Mouse (Mus musculus) bone marrow macrophage, adult 2 months (primary cell): ENCODE measurements around the gene Kdm5a. TPM values are rescaled to one million over a fixed set of nuclear protein-coding genes. Genes with fewer than 3 reads are reported as not detected.

Experiments
- H3K27ac ChIP-seq: 2 replicates; pipeline ENCODE4 v1.5.1; 2012; ENCODE audit warnings: low read depth, low read length; ENCODE audit not compliant: insufficient read depth
- H3K4me1 ChIP-seq: 2 replicates; pipeline ENCODE4 v1.6.1; 2012; ENCODE audit warnings: low read length; ENCODE audit not compliant: control insufficient read depth, insufficient read depth
- H3K4me3 ChIP-seq: 2 replicates; pipeline ENCODE4 v1.5.1; 2012; ENCODE audit warnings: mild to moderate bottlenecking, low read length, moderate library complexity; ENCODE audit not compliant: insufficient read depth
- CTCF ChIP-seq: IDR thresholded peaks from 2 replicates; pipeline ENCODE4 v1.5.1; 2012; ENCODE audit warnings: low read depth, mild to moderate bottlenecking, low read length, moderate library complexity
- POLR2A ChIP-seq: IDR thresholded peaks from 2 replicates; pipeline ENCODE4 v1.6.1; 2012; ENCODE audit warnings: mild to moderate bottlenecking, low read depth, low read length, borderline replicate concordance
- polyA plus RNA-seq: library from polyadenylated mRNA; stranded (reverse); fragments of >200 nt; gene quantifications from 2 replicates; pipeline ENCODE4 v1.2.4, GENCODE M21; 2012; ENCODE audit not compliant: missing spikeins, insufficient read depth, insufficient read length

Gene Kdm5a
- polyA plus RNA-seq, 1 experiment, result 47.6 TPM

- peak overlapping the region; percentile 60 for H3K27ac ChIP-seq
- peak overlapping the region; percentile 61 for H3K4me3 ChIP-seq
- no peak for TF ChIP-seq POLR2A
- TF ChIP-seq CTCF, result no peak
- peaks cover 9% of the 10 kb centered on the region for H3K4me1 ChIP-seq
These were observed 6.7 kb upstream of the Kdm5a start for GRCm38 (mm10) chr6:120356951-120357945.

GRCm38 (mm10) chr6:120362124-120362523, 1.8 kb upstream of the Kdm5a start:
- TF ChIP-seq POLR2A (no peak), CTCF (no peak)
- H3K27ac ChIP-seq, result no peak overlapping the region
- H3K4me1 ChIP-seq, result peaks cover 15% of the 10 kb centered on the region
- no peak overlapping the region for H3K4me3 ChIP-seq

GRCm38 (mm10) chr6:120362774-120363687, 893 bp upstream of the Kdm5a start:
- TF ChIP-seq POLR2A, result no peak
- no peak for TF ChIP-seq CTCF
- Histone ChIP-seq H3K27ac (peak overlapping the region; percentile 93), H3K4me3 (peak overlapping the region; percentile 79), H3K4me1 (peaks cover 12% of the 10 kb centered on the region)

GRCm38 (mm10) chr6:120364523-120364905, 590 bp downstream of the Kdm5a start:
- peak overlapping the region; percentile 79 for H3K4me3 ChIP-seq
- H3K4me1 ChIP-seq, result peaks cover 9% of the 10 kb centered on the region
- TF ChIP-seq POLR2A, result no peak
- TF ChIP-seq CTCF, result no peak
- peak overlapping the region; percentile 93 for H3K27ac ChIP-seq

- Histone ChIP-seq H3K4me3 (peak overlapping the region; percentile 79), H3K27ac (no peak overlapping the region), H3K4me1 (peaks cover 9% of the 10 kb centered on the region)
- TF ChIP-seq CTCF (no peak), POLR2A (no peak)
These were observed 1.1 kb downstream of the Kdm5a start for GRCm38 (mm10) chr6:120365051-120365450.

GRCm38 (mm10) chr6:120376736-120377135, 12.8 kb downstream of the Kdm5a start:
- no peak overlapping the region for H3K27ac ChIP-seq
- TF ChIP-seq POLR2A (no peak), CTCF (no peak)

GRCm38 (mm10) chr6:120390054-120390453, 26.1 kb downstream of the Kdm5a start:
- TF ChIP-seq POLR2A (no peak), CTCF (no peak)
- Histone ChIP-seq H3K4me3 (no peak overlapping the region), H3K4me1 (no peaks in the 10 kb centered on the region), H3K27ac (no peak overlapping the region)

More at GRCm38 (mm10) chr6:120376736-120377135, 12.8 kb downstream of the Kdm5a start:
- H3K4me3 ChIP-seq, result no peak overlapping the region
- no peaks in the 10 kb centered on the region for H3K4me1 ChIP-seq

- Histone ChIP-seq H3K4me1 (no peaks in the 10 kb centered on the region), H3K27ac (no peak overlapping the region), H3K4me3 (no peak overlapping the region)
- no peak for TF ChIP-seq POLR2A
- TF ChIP-seq CTCF, result no peak
These were observed 28.9 kb downstream of the Kdm5a start for GRCm38 (mm10) chr6:120392811-120393210.

- no peak overlapping the region for H3K4me3 ChIP-seq
- no peak for TF ChIP-seq POLR2A
- TF ChIP-seq CTCF, result no peak
- H3K27ac ChIP-seq, result no peak overlapping the region
- H3K4me1 ChIP-seq, result no peaks in the 10 kb centered on the region
These were observed 31.9 kb downstream of the Kdm5a start for GRCm38 (mm10) chr6:120395622-120396345.
